ENCODE assay signal across 25 mouse cellular contexts in genomic region chr2:123816627-123817026, GRCm38 (mm10).
A peak's percentile ranks its signal among the peaks of the same experiment; 100 is the strongest.
DNase-seq lines count a peak whose midpoint lies in the region; ATAC-seq and TF ChIP-seq lines count a peak whose summit lies in the region.
"Had no signal": no experiment of that assay in that cellular context is flagged by ENCODE, and none has a peak within 500 bp of the region (broad histone marks: within the 10 kb centered on the region; RNA-seq: fewer than 3 reads in every experiment).

No protein-coding gene starts in this region.

- no peaks in the 10 kb centered on the region for H3K27me3 ChIP-seq in forebrain, embryonic 14.5 days (replicated peaks; ENCODE audit: control insufficient read depth, insufficient read depth, low read length)
- no peaks in the 10 kb centered on the region for H3K27me3 ChIP-seq in forebrain, embryonic 11.5 days (ENCODE audit: control insufficient read depth, insufficient read depth, low read length)
- no peaks in the 10 kb centered on the region for H3K27me3 ChIP-seq in hindbrain, postnatal 0 days (ENCODE audit: insufficient read depth, low read length)
- no peaks in the 10 kb centered on the region for H3K27me3 ChIP-seq in hindbrain, embryonic 13.5 days
- H3K27me3 ChIP-seq in midbrain, embryonic 14.5 days (ENCODE audit: control insufficient read depth, insufficient read depth, low read length): no peaks in the 10 kb centered on the region
- H3K27me3 ChIP-seq in midbrain, embryonic 13.5 days: no peaks in the 10 kb centered on the region
- H3K27me3 ChIP-seq: embryonic facial prominence, embryonic 13.5 days; forebrain, embryonic 15.5 days; heart, embryonic 12.5 days; heart, embryonic 15.5 days; intestine, embryonic 15.5 days had no signal

- no peak overlapping the region for H3K9ac ChIP-seq in forebrain, embryonic 14.5 days (ENCODE audit: low read length)
- no peak overlapping the region for H3K9ac ChIP-seq in forebrain, embryonic 11.5 days (ENCODE audit: low read length)
- H3K9ac ChIP-seq in hindbrain, postnatal 0 days (replicated peaks; ENCODE audit: low read length): no peak overlapping the region
- H3K9ac ChIP-seq in hindbrain, embryonic 13.5 days: no peak overlapping the region
- no peak overlapping the region for H3K9ac ChIP-seq in midbrain, embryonic 14.5 days (replicated peaks; ENCODE audit: low read length)
- H3K9ac ChIP-seq in midbrain, embryonic 13.5 days (replicated peaks): no peak overlapping the region
- H3K9ac ChIP-seq: embryonic facial prominence, embryonic 13.5 days; forebrain, embryonic 15.5 days; heart, embryonic 12.5 days; heart, embryonic 15.5 days; hindbrain, embryonic 14.5 days; intestine, embryonic 15.5 days had no signal

- H3K4me3 ChIP-seq in forebrain, embryonic 14.5 days (ENCODE audit: low read depth, low read length): no peak overlapping the region
- no peak overlapping the region for H3K4me3 ChIP-seq in forebrain, embryonic 11.5 days (ENCODE audit: low read depth, low read length)
- no peak overlapping the region for H3K4me3 ChIP-seq in hindbrain, postnatal 0 days (ENCODE audit: low read length)
- H3K4me3 ChIP-seq in hindbrain, embryonic 13.5 days: no peak overlapping the region
- no peak overlapping the region for H3K4me3 ChIP-seq in midbrain, embryonic 14.5 days (replicated peaks; ENCODE audit: low read depth, low read length)
- no peak overlapping the region for H3K4me3 ChIP-seq in midbrain, embryonic 13.5 days (replicated peaks)
- H3K4me3 ChIP-seq: embryonic facial prominence, embryonic 13.5 days; forebrain, embryonic 10.5 days; forebrain, embryonic 15.5 days; heart, embryonic 12.5 days; heart, embryonic 15.5 days; intestine, embryonic 15.5 days had no signal

- no peak overlapping the region for H3K4me2 ChIP-seq in forebrain, embryonic 14.5 days (ENCODE audit: low read length)
- H3K4me2 ChIP-seq in forebrain, embryonic 11.5 days (ENCODE audit: low read depth, low read length, severe bottlenecking): no peak overlapping the region
- no peak overlapping the region for H3K4me2 ChIP-seq in hindbrain, postnatal 0 days (ENCODE audit: low read depth, low read length)
- no peak overlapping the region for H3K4me2 ChIP-seq in hindbrain, embryonic 13.5 days
- no peak overlapping the region for H3K4me2 ChIP-seq in midbrain, embryonic 14.5 days (ENCODE audit: low read length)
- no peak overlapping the region for H3K4me2 ChIP-seq in midbrain, embryonic 13.5 days (replicated peaks)
- H3K4me2 ChIP-seq: embryonic facial prominence, embryonic 13.5 days; forebrain, embryonic 15.5 days; heart, embryonic 12.5 days; heart, embryonic 15.5 days; hindbrain, embryonic 14.5 days; intestine, embryonic 15.5 days had no signal

- H3K9me3 ChIP-seq in forebrain, embryonic 14.5 days (replicated peaks; ENCODE audit: control insufficient read depth, low read length): no peaks in the 10 kb centered on the region
- H3K9me3 ChIP-seq in forebrain, embryonic 11.5 days (ENCODE audit: control insufficient read depth, low read length): no peaks in the 10 kb centered on the region
- no peaks in the 10 kb centered on the region for H3K9me3 ChIP-seq in hindbrain, postnatal 0 days (ENCODE audit: low read length)
- no peaks in the 10 kb centered on the region for H3K9me3 ChIP-seq in hindbrain, embryonic 13.5 days
- no peaks in the 10 kb centered on the region for H3K9me3 ChIP-seq in midbrain, embryonic 14.5 days (ENCODE audit: control insufficient read depth, low read length)
- H3K9me3 ChIP-seq in midbrain, embryonic 13.5 days: no peaks in the 10 kb centered on the region
- H3K9me3 ChIP-seq: embryonic facial prominence, embryonic 13.5 days; forebrain, embryonic 10.5 days; forebrain, embryonic 15.5 days; heart, embryonic 12.5 days; heart, embryonic 15.5 days; intestine, embryonic 15.5 days had no signal

- H3K27ac ChIP-seq in forebrain, embryonic 14.5 days (ENCODE audit: low read depth, low read length): no peak overlapping the region
- no peak overlapping the region for H3K27ac ChIP-seq in forebrain, embryonic 11.5 days (ENCODE audit: low read depth, low read length)
- no peak overlapping the region for H3K27ac ChIP-seq in hindbrain, postnatal 0 days
- H3K27ac ChIP-seq in hindbrain, embryonic 13.5 days: no peak overlapping the region
- no peak overlapping the region for H3K27ac ChIP-seq in midbrain, embryonic 14.5 days (replicated peaks; ENCODE audit: low read depth, low read length)
- no peak overlapping the region for H3K27ac ChIP-seq in midbrain, embryonic 13.5 days
- H3K27ac ChIP-seq: embryonic facial prominence, embryonic 13.5 days; forebrain, embryonic 10.5 days; forebrain, embryonic 15.5 days; heart, embryonic 15.5 days; hindbrain, embryonic 14.5 days; intestine, embryonic 15.5 days had no signal

- no peaks in the 10 kb centered on the region for H3K36me3 ChIP-seq in forebrain, embryonic 14.5 days (ENCODE audit: control insufficient read depth, insufficient read depth, low read length)
- no peaks in the 10 kb centered on the region for H3K36me3 ChIP-seq in forebrain, embryonic 11.5 days (ENCODE audit: control insufficient read depth, insufficient read depth, low read length)
- no peaks in the 10 kb centered on the region for H3K36me3 ChIP-seq in hindbrain, postnatal 0 days (ENCODE audit: insufficient read depth, low read length)
- H3K36me3 ChIP-seq in hindbrain, embryonic 13.5 days: no peaks in the 10 kb centered on the region
- H3K36me3 ChIP-seq in midbrain, embryonic 14.5 days (ENCODE audit: control insufficient read depth, insufficient read depth, low read length): no peaks in the 10 kb centered on the region
- H3K36me3 ChIP-seq in midbrain, embryonic 13.5 days: no peaks in the 10 kb centered on the region
- H3K36me3 ChIP-seq: embryonic facial prominence, embryonic 13.5 days; forebrain, embryonic 10.5 days; forebrain, embryonic 15.5 days; heart, embryonic 12.5 days; heart, embryonic 15.5 days; intestine, embryonic 15.5 days had no signal

- WGBS in forebrain, embryonic 14.5 days: 61% methylated on average over 2 of the region's 2 CpGs
- WGBS in forebrain, embryonic 11.5 days: 80% methylated on average over 2 of the region's 2 CpGs
- WGBS in hindbrain, postnatal 0 days: 31% methylated on average over 2 of the region's 2 CpGs
- WGBS in hindbrain, embryonic 13.5 days: 40% methylated on average over 2 of the region's 2 CpGs
- 39% methylated on average over 2 of the region's 2 CpGs for WGBS in midbrain, embryonic 14.5 days
- 49% methylated on average over 2 of the region's 2 CpGs for WGBS in midbrain, embryonic 13.5 days

- no peak for TF ChIP-seq CTCF in hindbrain, postnatal 0 days (IDR thresholded peaks at IDR 0.05; ENCODE audit: low read depth)

- peak; percentile 51 for DNase-seq in forebrain, embryonic 14.5 days (ENCODE audit: low spot score)
- DNase-seq in forebrain, embryonic 11.5 days (ENCODE audit: low spot score): no peak
- peak; percentile 53 for DNase-seq in hindbrain, postnatal 0 days (ENCODE audit: low spot score)
- peak; percentile 45 for DNase-seq in midbrain, embryonic 14.5 days
- no peak for DNase-seq in spleen, adult 12 weeks (ENCODE audit: low spot score)
- DNase-seq: adrenal gland, adult 2 months; adrenal gland, postnatal 14 days; cerebellum, adult 11-12 months; cerebellum, adult 8-10 months; cerebellum, postnatal 25 days; gastrocnemius, postnatal 25 days; heart, adult 18-20 months; heart, postnatal 10 days; heart, postnatal 36 days; kidney, adult 11 months had no signal

- H3K4me1 ChIP-seq in forebrain, embryonic 14.5 days (ENCODE audit: control insufficient read depth, insufficient read depth, low read length): peaks cover 12% of the 10 kb centered on the region; the same call in 1 of the 2 replicates
- peaks cover 5% of the 10 kb centered on the region; the same call in 1 of the 2 replicates for H3K4me1 ChIP-seq in forebrain, embryonic 11.5 days (replicated peaks; ENCODE audit: control insufficient read depth, insufficient read depth, low read length)
- peaks cover 5% of the 10 kb centered on the region; the same call in 1 of the 2 replicates for H3K4me1 ChIP-seq in hindbrain, postnatal 0 days (ENCODE audit: insufficient read depth, low read length)
- peaks cover 13% of the 10 kb centered on the region for H3K4me1 ChIP-seq in hindbrain, embryonic 13.5 days (replicated peaks)
- H3K4me1 ChIP-seq in midbrain, embryonic 14.5 days (ENCODE audit: control insufficient read depth, insufficient read depth, low read length): peaks cover 14% of the 10 kb centered on the region
- H3K4me1 ChIP-seq in midbrain, embryonic 13.5 days (replicated peaks): peaks cover 21% of the 10 kb centered on the region
- H3K4me1 ChIP-seq: embryonic facial prominence, embryonic 13.5 days; heart, embryonic 12.5 days; heart, embryonic 15.5 days; intestine, embryonic 15.5 days had no signal

- ATAC-seq in forebrain, embryonic 14.5 days: no peak
- no peak for ATAC-seq in forebrain, embryonic 11.5 days (replicated peaks; ENCODE audit: low FRiP score)
- no peak for ATAC-seq in hindbrain, postnatal 0 days
- ATAC-seq in hindbrain, embryonic 13.5 days (ENCODE audit: low FRiP score): no peak
- ATAC-seq in midbrain, embryonic 14.5 days (ENCODE audit: low FRiP score, low TSS enrichment): no peak
- no peak for ATAC-seq in midbrain, embryonic 13.5 days
- ATAC-seq: CD4-positive, CD25-positive, alpha-beta regulatory T cell, adult 4 months; forebrain, embryonic 15.5 days; intestine, embryonic 15.5 days had no signal

Comparison
In these comparisons a context has a peak if more than half of its experiments do, and no peak if none do; other contexts are left out.
1. DNase-seq: peak in forebrain, embryonic 14.5 days (single experiment), hindbrain, postnatal 0 days (single experiment) and midbrain, embryonic 14.5 days (single experiment); none in forebrain, embryonic 11.5 days (single experiment) and spleen, adult 12 weeks (single experiment).